Mouse (Mus musculus) erythroblast, embryonic 14.5 days (primary cell): ENCODE results near the gene Fam209. TPM values are rescaled to one million over a fixed set of nuclear protein-coding genes. Genes with fewer than 3 reads are reported as not detected.

ENCODE experiments used
- H3K27me3 ChIP-seq: 2 replicates; pipeline ENCODE4 v1.6.1; 2012; ENCODE audit warnings: inconsistent platforms; ENCODE audit not compliant: control insufficient read depth
- H3K36me3 ChIP-seq: 2 replicates; pipeline ENCODE4 v1.6.1; 2012; ENCODE audit warnings: mild to moderate bottlenecking, inconsistent platforms; ENCODE audit not compliant: control insufficient read depth
- H3K4me1 ChIP-seq: 2 replicates; pipeline ENCODE4 v1.6.1; 2012; ENCODE audit warnings: inconsistent platforms; ENCODE audit not compliant: control insufficient read depth
- H3K4me3 ChIP-seq: replicated peaks from 2 replicates; pipeline ENCODE3; 2012; ENCODE audit warnings: moderate library complexity, mild to moderate bottlenecking, inconsistent platforms
- H3K9me3 ChIP-seq: 2 replicates; pipeline ENCODE4 v1.6.1; 2012; ENCODE audit warnings: low read length, inconsistent platforms, mixed read lengths; ENCODE audit not compliant: control insufficient read depth
- GATA1 ChIP-seq: IDR thresholded peaks from 2 replicates; pipeline ENCODE4 v1.6.1; 2012; ENCODE audit warnings: low read length, inconsistent platforms, mixed read lengths
- TAL1 ChIP-seq: IDR thresholded peaks from 3 replicates; pipeline ENCODE4 v1.6.1; 2012; ENCODE audit warnings: low read length, inconsistent platforms, mixed read lengths
- polyA plus RNA-seq: library from polyadenylated mRNA; stranded (reverse); fragments of >175 nt; gene quantifications from 2 replicates; pipeline ENCODE4 v1.2.3, GENCODE M21; 2012

Gene Fam209
- polyA plus RNA-seq, 1 experiment, result not detected

- Histone ChIP-seq H3K9me3 (no peaks in the 10 kb centered on the region), H3K4me1 (no peaks in the 10 kb centered on the region), H3K36me3 (peaks cover 98% of the 10 kb centered on the region), H3K4me3 (no peak overlapping the region), H3K27me3 (no peaks in the 10 kb centered on the region)
- TF ChIP-seq GATA1 (no peak), TAL1 (no peak)
Measured at GRCm38 (mm10) chr2:172450640-172451039, 21.7 kb upstream of the Fam209 start.

DNA sequence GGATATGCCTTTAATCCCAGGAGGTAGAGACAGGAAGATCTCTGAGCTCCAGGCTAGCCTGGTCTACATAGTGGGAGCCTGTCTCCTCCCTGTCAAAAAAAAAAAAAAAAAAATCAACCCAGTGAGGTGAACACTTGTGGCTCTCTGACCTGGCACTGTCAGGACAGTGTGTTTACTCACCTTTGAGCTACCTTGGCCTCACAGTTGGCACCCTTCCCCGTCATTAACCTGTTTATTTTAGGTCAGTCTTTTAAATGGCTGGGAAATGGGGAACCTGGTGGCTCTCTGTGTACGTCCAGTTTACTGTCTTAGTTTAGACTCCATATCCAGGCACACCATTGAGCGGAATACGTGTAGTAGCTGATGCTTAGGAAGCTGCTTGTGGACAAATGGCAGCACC is 20.3 kb upstream of the Fam209 start:
- TF ChIP-seq TAL1, result no peak
- TF ChIP-seq GATA1, result no peak
- peaks cover 96% of the 10 kb centered on the region for H3K36me3 ChIP-seq
- H3K27me3 ChIP-seq, result no peaks in the 10 kb centered on the region
- H3K4me1 ChIP-seq, result no peaks in the 10 kb centered on the region
- H3K4me3 ChIP-seq, result no peak overlapping the region
- H3K9me3 ChIP-seq, result no peaks in the 10 kb centered on the region

- TF ChIP-seq GATA1 (no peak), TAL1 (no peak)
- Histone ChIP-seq H3K4me3 (no peak overlapping the region), H3K9me3 (no peaks in the 10 kb centered on the region), H3K27me3 (no peaks in the 10 kb centered on the region), H3K36me3 (peaks cover 96% of the 10 kb centered on the region), H3K4me1 (no peaks in the 10 kb centered on the region)
Measured at GRCm38 (mm10) chr2:172452458-172452857, 19.9 kb upstream of the Fam209 start.

GRCm38 (mm10) chr2:172458496-172458895 is 13.8 kb upstream of the Fam209 start, which contains the start of gene Gcnt7:
TSS of gene Gcnt7 (minus strand) at chr2:172458596.
- Histone ChIP-seq H3K9me3 (no peaks in the 10 kb centered on the region), H3K4me1 (no peaks in the 10 kb centered on the region), H3K36me3 (peaks cover 89% of the 10 kb centered on the region), H3K4me3 (no peak within 1 kb of the TSS), H3K27me3 (no peaks in the 10 kb centered on the region)
- no peak for TF ChIP-seq GATA1
- no peak for TF ChIP-seq TAL1

GRCm38 (mm10) chr2:172460647-172461046 is 11.7 kb upstream of the Fam209 start:
- Histone ChIP-seq H3K36me3 (peaks cover 91% of the 10 kb centered on the region), H3K27me3 (no peaks in the 10 kb centered on the region), H3K4me1 (no peaks in the 10 kb centered on the region), H3K4me3 (no peak overlapping the region), H3K9me3 (no peaks in the 10 kb centered on the region)
- TF ChIP-seq TAL1, result no peak
- no peak for TF ChIP-seq GATA1

GRCm38 (mm10) chr2:172462813-172463212 is 9.5 kb upstream of the Fam209 start:
- H3K4me3 ChIP-seq, result no peak overlapping the region
- H3K9me3 ChIP-seq, result no peaks in the 10 kb centered on the region
- H3K36me3 ChIP-seq, result peaks cover 92% of the 10 kb centered on the region
- TF ChIP-seq GATA1 (no peak), TAL1 (no peak)
- no peaks in the 10 kb centered on the region for H3K27me3 ChIP-seq
- no peaks in the 10 kb centered on the region for H3K4me1 ChIP-seq

DNA sequence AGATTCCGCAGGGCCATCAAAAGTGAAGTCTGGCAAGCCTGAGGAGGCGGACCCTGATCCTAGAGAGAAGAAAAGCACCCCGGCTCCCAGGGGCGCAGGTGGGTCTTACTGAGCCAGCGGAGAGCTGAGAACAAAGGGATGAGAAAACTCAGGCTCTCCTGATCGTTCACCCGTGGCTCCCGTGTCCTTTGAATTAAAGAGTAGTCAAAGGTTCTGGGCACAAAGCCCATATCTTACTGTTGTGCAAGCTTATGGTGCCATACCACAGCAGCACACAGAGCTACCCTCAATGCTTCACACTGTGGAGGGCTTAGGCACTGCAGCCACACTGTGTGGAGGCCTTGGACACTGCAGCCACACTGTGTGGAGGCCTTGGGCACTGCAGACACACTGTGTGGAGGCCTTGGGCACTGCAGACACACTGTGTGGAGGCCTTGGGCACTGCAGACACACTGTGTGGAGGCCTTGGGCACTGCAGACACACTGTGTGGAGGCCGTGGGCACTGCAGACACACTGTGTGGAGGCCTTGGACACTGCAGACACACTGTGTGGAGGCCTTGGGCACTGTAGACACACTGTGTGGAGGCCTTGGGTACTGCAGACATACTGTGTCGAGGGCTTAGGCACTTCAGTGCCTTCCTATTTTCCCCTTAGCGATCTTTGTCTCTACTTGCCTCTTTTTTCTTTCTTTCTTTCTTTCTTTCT is 5.7 kb upstream of the Fam209 start:
- H3K4me1 ChIP-seq, result no peaks in the 10 kb centered on the region
- no peak overlapping the region for H3K4me3 ChIP-seq
- H3K9me3 ChIP-seq, result no peaks in the 10 kb centered on the region
- H3K27me3 ChIP-seq, result no peaks in the 10 kb centered on the region
- TF ChIP-seq GATA1 (no peak), TAL1 (no peak)
- H3K36me3 ChIP-seq, result peaks cover 88% of the 10 kb centered on the region

- H3K27me3 ChIP-seq, result no peaks in the 10 kb centered on the region
- no peak overlapping the region for H3K4me3 ChIP-seq
- no peaks in the 10 kb centered on the region for H3K4me1 ChIP-seq
- TF ChIP-seq GATA1 (no peak), TAL1 (no peak)
- no peaks in the 10 kb centered on the region for H3K9me3 ChIP-seq
- peaks cover 84% of the 10 kb centered on the region for H3K36me3 ChIP-seq
Measured at GRCm38 (mm10) chr2:172467206-172467605, 5.1 kb upstream of the Fam209 start.

DNA sequence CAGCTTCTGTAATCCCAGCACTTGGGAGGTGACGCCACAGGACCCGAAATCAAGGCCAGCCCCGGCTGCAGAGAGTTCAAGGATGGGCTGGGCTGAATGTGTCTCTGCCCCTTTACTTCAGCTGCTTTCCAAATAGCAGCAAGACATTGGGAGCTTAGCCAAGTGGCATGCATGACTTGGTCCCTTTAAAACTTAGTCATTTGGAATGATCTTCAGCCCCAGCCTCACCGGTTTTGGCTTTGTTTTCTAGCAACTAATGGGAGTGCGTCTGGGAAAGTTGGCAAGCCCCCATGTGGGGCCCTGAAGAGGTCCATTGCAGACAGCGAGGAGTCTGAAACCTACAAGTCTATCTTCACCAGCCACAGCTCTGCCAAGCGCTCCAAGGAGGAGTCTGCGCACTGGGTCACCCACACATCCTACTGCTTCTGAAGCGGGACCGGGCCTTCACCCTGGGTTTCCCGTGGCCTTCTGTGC is 3.9 kb upstream of the Fam209 start:
- TF ChIP-seq TAL1, result no peak
- no peak for TF ChIP-seq GATA1
- no peaks in the 10 kb centered on the region for H3K27me3 ChIP-seq

GRCm38 (mm10) chr2:172473591-172473990 is 1.3 kb downstream of the Fam209 start:
- no peak overlapping the region for H3K4me3 ChIP-seq
- no peaks in the 10 kb centered on the region for H3K4me1 ChIP-seq
- peaks cover 21% of the 10 kb centered on the region for H3K36me3 ChIP-seq
- no peaks in the 10 kb centered on the region for H3K9me3 ChIP-seq
- no peak for TF ChIP-seq GATA1
- TF ChIP-seq TAL1, result no peak
- no peaks in the 10 kb centered on the region for H3K27me3 ChIP-seq

More for the DNA sequence above, 3.9 kb upstream of the Fam209 start:
- no peaks in the 10 kb centered on the region for H3K9me3 ChIP-seq
- no peaks in the 10 kb centered on the region for H3K4me1 ChIP-seq
- H3K36me3 ChIP-seq, result peaks cover 73% of the 10 kb centered on the region
- H3K4me3 ChIP-seq, result no peak overlapping the region
